Mouse (Mus musculus) forebrain, embryonic 10.5 days (tissue): ENCODE measurements around the gene Pou3f1. TPM values are rescaled to one million over a fixed set of nuclear protein-coding genes. Genes with fewer than 3 reads are reported as not detected.
"Not testable (repeated sequence)": the region's sequence is repeated elsewhere in the genome, so short reads cannot be mapped to it uniquely, and the experiment has no call there.

Experiments
- DNase-seq: peaks from one replicate; pipeline ENCODE4 v3.0.0-alpha.2; 2017; ENCODE audit warnings: low spot score; ENCODE audit errors: extremely low spot score
- H3K27ac ChIP-seq: fragments of 300-500 bp; sonication (generic); 2 replicates; pipeline ENCODE4 v1.5.1; 2016; ENCODE audit warnings: mild to moderate bottlenecking
- H3K27me3 ChIP-seq: fragments of 300-500 bp; sonication (generic); 2 replicates; pipeline ENCODE4 v1.6.1; 2016; ENCODE audit warnings: mild to moderate bottlenecking; ENCODE audit not compliant: poor library complexity, severe bottlenecking
- H3K36me3 ChIP-seq: fragments of 300-500 bp; sonication (generic); replicated peaks from 2 replicates; pipeline ENCODE4 v1.6.1; 2016; ENCODE audit warnings: mild to moderate bottlenecking, moderate library complexity
- H3K4me1 ChIP-seq: fragments of 300-500 bp; sonication (generic); 2 replicates; pipeline ENCODE4 v1.6.1; 2016
- H3K4me3 ChIP-seq: fragments of 300-500 bp; sonication (generic); 2 replicates; pipeline ENCODE4 v1.5.1; 2016; ENCODE audit warnings: mild to moderate bottlenecking, moderate library complexity
- H3K9me3 ChIP-seq: fragments of 300-500 bp; sonication (generic); 2 replicates; pipeline ENCODE4 v1.6.1; 2016; ENCODE audit warnings: mild to moderate bottlenecking, moderate library complexity
- WGBS: fragments of 180-500 bp; shearing (Covaris S2); methylation state at CpG from one replicate; pipeline ENCODE4 v1.1.7; 2016; 5-methylcytosine and 5-hydroxymethylcytosine counted together
- polyA plus RNA-seq: library from polyadenylated mRNA; unstranded; fragments of >200 nt; fragmentation: Nextera tagmentation; extraction: Ambion mirVana; gene quantifications from 2 replicates; pipeline ENCODE4 v1.2.1, GENCODE M21; 2016

Gene Pou3f1
- polyA plus RNA-seq, 1 experiment from 2014 or later: 3.0 TPM

- peak within 1 kb of the TSS; percentile 94 for H3K27ac ChIP-seq
- DNase-seq: peak; percentile 76
- H3K4me3 ChIP-seq: peak within 1 kb of the TSS; percentile 91
- peaks cover 75% of the 10 kb centered on the region for H3K4me1 ChIP-seq
- H3K27me3 ChIP-seq: peaks cover 29% of the 10 kb centered on the region
- WGBS: under 1% methylated on average over 51 of the region's 59 CpGs
- no peaks in the 10 kb centered on the region for H3K9me3 ChIP-seq
- peaks cover under 1% of the 10 kb centered on the region; the same call in 1 of the 2 replicates for H3K36me3 ChIP-seq
Measured at GRCm38 (mm10) chr4:124700248-124700971, 43.8 kb downstream of the Pou3f1 start, which contains the start of gene Fhl3. Fhl3 (plus strand) TSS chr4:124700701.

DNA sequence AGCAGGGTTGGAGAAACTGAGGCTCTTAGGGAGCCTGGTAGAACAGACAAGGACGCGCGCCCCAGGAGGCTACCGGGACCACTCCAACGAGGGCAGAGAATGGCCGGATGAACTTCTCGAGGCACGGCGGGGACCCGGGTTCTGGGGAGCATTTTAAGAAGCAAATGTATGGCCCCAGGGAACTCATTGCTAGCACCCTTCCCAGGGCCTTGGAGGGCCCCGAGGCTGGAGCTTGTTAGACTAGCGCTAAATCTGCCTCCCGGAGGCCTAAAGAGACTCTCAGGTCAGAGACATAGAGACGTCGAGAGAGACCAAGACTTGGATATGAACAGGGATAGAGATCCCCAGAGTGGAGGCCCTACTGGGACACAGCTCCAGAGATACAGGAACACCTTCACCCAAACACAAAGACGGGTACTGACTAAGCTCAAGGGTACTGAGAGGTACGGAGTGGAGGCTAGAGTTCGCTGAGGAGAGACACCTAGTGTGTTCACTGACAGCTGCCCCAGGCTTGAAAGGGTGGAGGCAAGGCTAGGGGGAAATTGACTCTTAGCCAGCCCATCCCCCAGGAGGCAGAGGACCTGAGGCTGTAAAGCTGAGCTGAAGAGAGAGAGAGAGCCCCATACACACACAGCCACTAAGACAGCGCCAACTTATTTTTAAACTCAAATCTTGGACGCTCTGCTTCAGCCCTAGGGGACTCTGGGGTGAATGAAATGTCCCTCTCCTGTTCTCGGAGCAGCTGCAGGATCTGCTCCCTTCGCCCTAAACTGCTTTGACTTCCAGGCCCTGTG is 44.6 kb downstream of the Pou3f1 start:
- peaks cover 76% of the 10 kb centered on the region for H3K4me1 ChIP-seq
- H3K36me3 ChIP-seq: peaks cover 9% of the 10 kb centered on the region
- no peaks in the 10 kb centered on the region for H3K9me3 ChIP-seq
- DNase-seq: peak; percentile 37
- WGBS: under 1% methylated on average over 22 of the region's 22 CpGs
- peak overlapping the region; percentile 94 for H3K27ac ChIP-seq
- peaks cover 27% of the 10 kb centered on the region for H3K27me3 ChIP-seq
- H3K4me3 ChIP-seq: peak overlapping the region; percentile 91

DNA sequence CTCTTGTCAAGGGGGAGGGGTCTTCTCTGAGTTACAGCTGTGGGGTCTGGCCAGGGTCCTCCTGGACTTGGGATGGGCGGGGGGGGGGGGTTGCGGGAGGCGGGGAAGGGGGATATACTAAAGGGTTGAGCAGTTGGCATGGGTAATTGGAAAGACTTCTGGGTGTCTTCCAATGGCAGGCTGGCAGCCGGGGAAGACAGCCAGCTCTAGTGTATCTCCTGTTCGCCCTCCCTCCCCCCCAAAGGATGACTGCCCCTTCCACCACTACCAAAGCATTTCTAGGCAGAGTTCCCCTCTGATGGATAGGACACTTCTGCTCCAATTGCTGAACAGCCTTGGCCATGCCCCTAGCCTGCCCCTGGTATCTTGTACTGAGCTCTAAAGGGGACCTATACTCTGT is 45.3 kb downstream of the Pou3f1 start:
- Histone ChIP-seq H3K27me3 (peaks cover 26% of the 10 kb centered on the region), H3K4me3 (peak overlapping the region; percentile 91), H3K9me3 (no peaks in the 10 kb centered on the region), H3K36me3 (peaks cover 14% of the 10 kb centered on the region), H3K27ac (peak overlapping the region; percentile 94), H3K4me1 (peaks cover 74% of the 10 kb centered on the region)
- no peak for DNase-seq
- WGBS: 40% methylated on average over 3 of the region's 5 CpGs

DNA sequence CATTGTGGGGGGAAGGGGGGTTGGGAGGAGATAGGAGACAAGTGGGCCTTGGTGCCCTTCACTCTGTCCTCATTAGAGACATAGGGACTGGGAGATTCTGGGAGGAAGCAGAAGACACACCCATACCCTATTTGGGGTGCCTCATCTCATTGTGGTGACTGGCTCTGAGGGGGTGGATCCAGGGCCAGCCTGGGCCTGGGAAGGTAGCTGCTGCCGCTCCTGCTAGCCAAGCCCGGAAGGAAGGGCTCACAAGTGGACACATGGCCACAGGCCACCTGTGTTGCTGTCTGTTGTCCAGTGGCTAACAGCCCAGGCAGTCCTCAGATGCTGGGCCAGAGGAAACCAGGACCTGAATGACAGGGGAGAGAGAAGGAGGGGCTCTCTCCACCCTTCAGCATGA is 46.8 kb downstream of the Pou3f1 start:
- H3K4me1 ChIP-seq: peaks cover 89% of the 10 kb centered on the region
- peak overlapping the region; percentile 39 for H3K4me3 ChIP-seq
- no peak for DNase-seq
- 50% methylated on average over 2 of the region's 2 CpGs for WGBS
- H3K27me3 ChIP-seq: peaks cover 34% of the 10 kb centered on the region
- H3K9me3 ChIP-seq: no peaks in the 10 kb centered on the region
- H3K36me3 ChIP-seq: peaks cover 24% of the 10 kb centered on the region
- H3K27ac ChIP-seq: peak overlapping the region; percentile 90

DNA sequence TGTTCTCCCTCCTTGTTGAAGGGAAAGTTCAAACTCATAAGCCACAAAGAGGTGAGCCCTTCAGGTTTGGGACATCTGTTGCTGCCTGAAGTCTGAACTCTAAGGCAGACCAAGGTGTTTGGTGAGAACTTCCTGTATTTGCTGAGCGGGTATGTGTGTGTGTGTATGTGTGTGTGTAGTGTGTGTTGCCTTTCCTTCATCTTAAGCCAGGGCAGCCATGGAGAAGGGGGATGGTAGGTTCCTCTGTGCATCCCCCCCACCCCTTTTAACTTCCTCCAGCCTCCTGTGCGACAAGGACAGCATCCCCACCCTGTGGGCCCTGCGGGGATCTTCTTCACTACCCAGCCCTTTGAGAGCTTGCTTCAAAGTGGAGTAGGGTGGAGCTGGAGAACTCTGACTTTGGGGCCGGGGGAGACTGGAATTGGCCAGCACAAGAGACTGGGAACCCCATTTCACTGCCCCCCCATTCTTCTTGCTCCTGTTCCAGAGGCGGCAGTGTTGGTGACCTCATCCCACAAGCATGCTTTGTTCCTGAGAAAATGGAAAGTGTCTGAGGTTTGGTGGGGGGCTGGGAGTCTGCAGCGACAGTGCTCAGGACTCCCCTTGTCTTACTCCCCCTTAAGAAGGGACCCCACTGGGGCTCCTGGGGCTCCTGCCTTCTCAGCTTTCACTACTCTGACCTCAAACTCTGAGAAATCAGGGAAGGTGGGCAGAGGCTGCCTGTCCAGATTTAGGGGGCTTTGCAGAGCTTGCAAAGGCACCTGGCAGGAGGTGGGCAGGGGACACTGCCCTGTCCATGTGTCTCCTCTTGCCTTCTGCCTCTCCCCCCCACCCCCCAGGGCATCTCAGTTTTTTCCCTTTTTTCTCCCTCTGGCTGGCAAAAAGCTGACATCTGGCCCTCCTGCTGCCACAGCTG is 47.5 kb downstream of the Pou3f1 start:
- Histone ChIP-seq H3K27me3 (peaks cover 27% of the 10 kb centered on the region), H3K36me3 (peaks cover 24% of the 10 kb centered on the region), H3K9me3 (no peaks in the 10 kb centered on the region), H3K4me3 (peak overlapping the region; percentile 39), H3K4me1 (peaks cover 94% of the 10 kb centered on the region), H3K27ac (peak overlapping the region; percentile 90)
- 6% methylated on average over 6 of the region's 6 CpGs for WGBS
- DNase-seq: peak; percentile 59

DNA sequence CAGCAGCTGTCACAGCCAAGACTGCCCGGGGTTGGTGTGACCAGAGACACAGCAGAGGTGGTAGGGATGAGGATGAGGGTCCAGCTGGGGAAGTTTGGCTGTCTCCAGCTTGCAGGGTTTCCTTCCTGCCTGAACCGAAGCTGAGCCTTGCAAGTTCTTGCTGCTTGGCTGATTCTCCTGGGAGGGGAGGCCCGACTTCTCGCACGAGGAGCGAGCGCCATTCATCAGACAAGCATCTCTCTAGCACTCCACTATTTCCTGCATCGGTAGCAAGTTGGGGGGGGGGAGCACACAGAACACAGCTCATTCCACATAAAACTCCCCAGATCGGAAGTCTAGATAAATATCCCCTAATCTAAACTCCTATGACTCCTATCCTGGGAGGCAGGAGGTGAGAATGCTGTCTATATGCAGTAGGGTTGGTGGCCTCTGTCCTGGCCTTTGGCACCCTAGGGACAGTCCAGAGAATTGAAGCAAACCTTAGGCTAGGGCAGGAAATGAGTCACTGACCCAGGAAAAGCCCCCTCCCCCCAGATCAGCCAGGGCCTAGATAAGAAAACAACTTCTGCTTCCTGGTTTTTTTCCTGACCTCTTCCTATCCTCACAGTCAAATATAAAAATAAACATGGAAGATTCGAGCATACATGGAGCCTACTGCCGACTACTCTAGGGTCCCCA is 48.3 kb downstream of the Pou3f1 start:
- 28% methylated on average over 11 of the region's 11 CpGs for WGBS
- H3K27me3 ChIP-seq: peaks cover 27% of the 10 kb centered on the region
- H3K4me3 ChIP-seq: peak overlapping the region; percentile 39

DNA sequence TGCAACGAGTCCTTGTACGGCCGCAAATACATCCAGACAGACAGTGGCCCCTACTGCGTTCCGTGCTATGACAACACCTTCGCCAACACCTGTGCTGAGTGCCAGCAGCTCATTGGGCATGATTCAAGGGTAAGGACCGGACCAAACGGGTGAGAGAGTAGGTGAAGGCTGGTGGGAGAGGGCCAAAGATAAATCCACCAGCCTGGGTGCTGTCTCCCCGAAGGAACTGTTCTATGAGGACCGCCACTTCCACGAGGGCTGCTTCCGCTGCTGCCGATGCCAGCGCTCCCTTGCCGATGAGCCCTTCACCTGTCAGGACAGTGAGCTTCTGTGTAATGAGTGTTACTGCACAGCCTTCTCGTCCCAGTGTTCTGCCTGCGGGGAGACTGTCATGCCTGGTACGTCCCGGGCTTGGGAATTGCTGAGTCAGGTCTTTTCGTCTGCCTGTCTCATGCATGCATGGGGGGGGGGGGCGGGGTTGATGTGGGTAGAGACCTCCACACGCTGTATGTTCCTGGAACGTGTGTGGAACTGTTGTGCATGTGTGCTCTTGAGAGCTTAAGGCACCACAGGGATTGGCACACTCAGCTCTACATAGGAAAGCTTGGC is 49.2 kb downstream of the Pou3f1 start:
- peaks cover 94% of the 10 kb centered on the region for H3K4me1 ChIP-seq
- H3K36me3 ChIP-seq: peaks cover 24% of the 10 kb centered on the region
- H3K27ac ChIP-seq: peak overlapping the region; percentile 90
- WGBS: 92% methylated on average over 23 of the region's 23 CpGs
- no peaks in the 10 kb centered on the region for H3K9me3 ChIP-seq
- no peak for DNase-seq
- H3K27me3 ChIP-seq: peaks cover 27% of the 10 kb centered on the region
- H3K4me3 ChIP-seq: peak overlapping the region; percentile 5; the same call in 1 of the 2 replicates

More for the DNA sequence above, 48.3 kb downstream of the Pou3f1 start:
- Histone ChIP-seq H3K9me3 (no peaks in the 10 kb centered on the region), H3K27ac (peak overlapping the region; percentile 90), H3K4me1 (peaks cover 94% of the 10 kb centered on the region), H3K36me3 (peaks cover 24% of the 10 kb centered on the region)
- peak; percentile 38 for DNase-seq

DNA sequence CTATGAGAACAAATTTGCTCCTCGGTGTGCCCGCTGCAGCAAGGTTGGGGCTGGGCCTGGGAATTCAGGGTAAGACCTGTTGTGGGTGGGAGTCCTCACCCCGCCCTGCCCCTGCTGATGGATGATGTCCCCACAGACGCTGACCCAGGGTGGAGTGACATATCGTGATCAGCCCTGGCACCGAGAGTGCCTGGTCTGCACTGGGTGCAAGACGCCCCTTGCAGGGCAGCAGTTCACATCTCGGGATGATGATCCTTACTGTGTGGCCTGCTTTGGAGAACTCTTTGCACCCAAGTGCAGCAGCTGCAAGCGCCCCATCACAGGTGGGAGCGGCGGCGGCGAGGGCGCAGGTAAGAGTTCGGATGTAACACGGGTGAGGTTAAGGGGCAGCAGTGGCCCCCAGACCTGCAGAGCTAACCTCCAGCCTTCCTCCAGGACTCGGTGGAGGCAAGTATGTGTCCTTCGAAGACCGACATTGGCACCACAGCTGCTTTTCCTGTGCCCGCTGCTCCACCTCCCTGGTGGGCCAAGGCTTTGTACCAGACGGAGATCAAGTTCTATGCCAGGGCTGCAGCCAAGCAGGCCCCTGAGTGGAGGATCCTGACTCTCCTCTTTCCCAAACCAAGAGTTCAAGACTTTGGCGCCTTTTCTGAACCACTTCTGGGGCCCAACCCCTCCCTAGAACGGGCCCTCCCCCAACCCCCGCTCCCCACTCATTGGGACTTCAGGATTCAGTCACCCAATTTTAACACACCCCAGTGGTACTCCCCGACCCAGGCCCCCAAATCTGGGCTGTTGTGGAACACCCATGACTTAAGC is 51.0 kb downstream of the Pou3f1 start:
- H3K4me3 ChIP-seq, H3K9me3 ChIP-seq, DNase-seq: not testable (repeated sequence)
- WGBS: 88% methylated on average over 25 of the region's 25 CpGs
- peaks cover 24% of the 10 kb centered on the region for H3K36me3 ChIP-seq
- peak overlapping the region; percentile 88 for H3K27ac ChIP-seq
- peaks cover 27% of the 10 kb centered on the region for H3K27me3 ChIP-seq
- peaks cover 80% of the 10 kb centered on the region for H3K4me1 ChIP-seq

GRCm38 (mm10) chr4:124708200-124708517 is 51.6 kb downstream of the Pou3f1 start:
- Histone ChIP-seq H3K27ac (peak overlapping the region; percentile 88), H3K4me1 (peaks cover 74% of the 10 kb centered on the region), H3K36me3 (peaks cover 24% of the 10 kb centered on the region), H3K27me3 (peaks cover 27% of the 10 kb centered on the region)
- H3K4me3 ChIP-seq, H3K9me3 ChIP-seq, DNase-seq: not testable (repeated sequence)
- WGBS: 14% methylated on average over 1 of the region's 1 CpGs

GRCm38 (mm10) chr4:124708518-124709477 is 52.2 kb downstream of the Pou3f1 start:
- peak overlapping the region; percentile 88 for H3K27ac ChIP-seq
- peak overlapping the region; percentile 47 for H3K4me3 ChIP-seq
- no peaks in the 10 kb centered on the region for H3K9me3 ChIP-seq
- 2% methylated on average over 41 of the region's 41 CpGs for WGBS
- peaks cover 24% of the 10 kb centered on the region for H3K36me3 ChIP-seq
- H3K27me3 ChIP-seq: peaks cover 27% of the 10 kb centered on the region
- peaks cover 68% of the 10 kb centered on the region for H3K4me1 ChIP-seq
- peak; percentile 84 for DNase-seq
